Mouse (Mus musculus): Measurements from ENCODE around the gene A530032D15Rik.
"Not testable (repeated sequence)": the region's sequence is repeated elsewhere in the genome, so short reads cannot be mapped to it uniquely, and the experiment has no call there.

The A530032D15Rik gene

DNA sequence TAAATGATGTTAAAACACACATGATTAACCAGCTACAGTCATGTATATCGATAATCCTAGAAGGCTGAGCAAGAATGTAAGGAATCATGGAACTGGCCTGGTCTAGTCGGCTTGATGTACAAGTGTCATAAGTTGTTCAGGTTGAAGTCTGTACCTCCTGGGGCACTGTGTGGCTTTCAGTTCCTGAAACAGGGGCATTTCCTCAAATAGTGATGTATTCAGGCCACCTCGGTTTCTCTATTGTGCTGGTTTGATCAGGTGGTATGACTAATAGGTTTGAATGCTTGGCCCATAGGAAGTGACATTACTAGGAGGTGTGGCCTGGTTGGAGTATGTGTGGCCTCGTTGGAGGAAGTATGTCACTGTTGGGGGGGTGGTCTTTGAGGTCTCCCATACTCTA lies 75.3 kb downstream of the A530032D15Rik start:
- DNase-seq = not testable (repeated sequence)

DNA sequence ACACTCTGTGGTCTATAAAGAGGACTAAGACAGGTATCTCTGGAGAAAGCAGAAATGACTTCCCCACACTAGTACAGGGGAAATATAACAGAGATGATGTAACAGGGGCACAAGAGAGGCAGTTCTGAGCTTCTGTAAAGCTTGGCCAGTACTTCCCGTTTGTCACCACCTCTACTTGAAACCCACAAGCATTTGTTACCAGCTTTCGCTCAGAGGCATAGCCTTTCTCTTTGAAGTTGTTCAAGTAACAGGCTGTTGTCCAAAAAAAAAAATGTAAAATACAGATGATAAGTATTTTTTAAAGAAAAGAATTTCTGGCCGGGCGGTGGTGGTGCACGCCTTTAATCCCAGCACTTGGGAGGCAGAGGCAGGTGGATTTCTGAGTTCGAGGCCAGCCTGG lies 76.0 kb downstream of the A530032D15Rik start:
- DNase-seq = not testable (repeated sequence)
